Mouse (Mus musculus) heart, postnatal 0 days (tissue): ENCODE data around the gene Olfr65.

ENCODE experiments used
- CTCF ChIP-seq: IDR thresholded peaks from 2 replicates; pipeline ENCODE4 v1.5.1; 2016; ENCODE audit warnings: antibody characterized with exemption, control low read depth, low read depth
- EP300 ChIP-seq: IDR thresholded peaks from 2 replicates; pipeline ENCODE4 v1.6.1; 2016; ENCODE audit warnings: antibody characterized with exemption, low read depth

GRCm38 (mm10) chr7:103903187-103903586, at the start of gene Olfr65:
- TF ChIP-seq CTCF: no peak
- no peak for TF ChIP-seq EP300
